Mouse (Mus musculus): ENCODE results near the gene Wfikkn1. TPM values are rescaled to one million over a fixed set of nuclear protein-coding genes. Genes with fewer than 3 reads are reported as not detected.

Wfikkn1 gene
- total and polyA plus RNA-seq, 3 experiments, result 0.19 to 0.53 TPM; not detected in 1

GRCm38 (mm10) chr17:25841117-25841880, 39.4 kb downstream of the Wfikkn1 start, which contains the start of gene Gm20683:
Gm20683 (minus strand) TSS chr17:25841763.
- Histone ChIP-seq H3K27me3 (ENCODE audit: control insufficient read depth in 1 of 2, insufficient read depth in 2 of 2, low read length in 2 of 2) (no peaks in the 10 kb centered on the region), H3K9me3 (replicated peaks; ENCODE audit: insufficient read depth, low read length) (no peaks in the 10 kb centered on the region), H3K79me2 (ENCODE audit: control insufficient read depth, insufficient read depth, low read length, poor library complexity) (peaks cover 11% of the 10 kb centered on the region), H3K9ac (ENCODE audit: control insufficient read depth, low read depth, low read length, poor library complexity, severe bottlenecking) (no peak within 1 kb of the TSS), H3K4me1 (ENCODE audit: control insufficient read depth in 1 of 2, insufficient read depth in 2 of 2, low read length in 2 of 2) (peaks cover 3 to 15% of the 10 kb centered on the region in 2 experiments; a peak in 3 of 4 replicates), H3K4me3 (ENCODE audit: control insufficient read depth in 1 of 2, insufficient read depth in 1 of 2, low read depth in 2 of 2, low read length in 2 of 2) (no peak within 1 kb of the TSS), H3K36me3 (ENCODE audit: control insufficient read depth in 1 of 2, insufficient read depth in 2 of 2, low read length in 2 of 2) (peaks cover 0 to 3% of the 10 kb centered on the region in 2 experiments; a peak in 2 of 4 replicates), H3K27ac (ENCODE audit: control insufficient read depth, low read depth, low read length) (no peak within 1 kb of the TSS)
- TF ChIP-seq EP300 (IDR thresholded peaks at IDR 0.05; ENCODE audit: low read depth in 1 of 2, low read length in 2 of 2), result no peak
- 0 out of 2 replicates have a peak, but pooled peaks have one; percentile 54 for TF ChIP-seq POLR2AphosphoS5 (IDR thresholded peaks at IDR 0.05; ENCODE audit: borderline replicate concordance, low read depth, low read length)
- no peak for DNase-seq (ENCODE audit: low read depth, low spot score)

GRCm38 (mm10) chr17:25840519-25840918, 40.1 kb downstream of the Wfikkn1 start:
- Histone ChIP-seq H3K9ac (ENCODE audit: control insufficient read depth, low read depth, low read length, poor library complexity, severe bottlenecking) (no peak overlapping the region), H3K36me3 (ENCODE audit: control insufficient read depth in 1 of 2, insufficient read depth in 2 of 2, low read length in 2 of 2) (peaks cover 0 to 3% of the 10 kb centered on the region in 2 experiments; a peak in 2 of 4 replicates), H3K9me3 (replicated peaks; ENCODE audit: insufficient read depth, low read length) (no peaks in the 10 kb centered on the region), H3K79me2 (ENCODE audit: control insufficient read depth, insufficient read depth, low read length, poor library complexity) (peaks cover 11% of the 10 kb centered on the region), H3K4me1 (ENCODE audit: control insufficient read depth in 1 of 2, insufficient read depth in 2 of 2, low read length in 2 of 2) (peaks cover 3 to 15% of the 10 kb centered on the region in 2 experiments; a peak in 3 of 4 replicates), H3K27ac (ENCODE audit: control insufficient read depth, low read depth, low read length) (no peak overlapping the region), H3K27me3 (ENCODE audit: control insufficient read depth in 1 of 2, insufficient read depth in 2 of 2, low read length in 2 of 2) (no peaks in the 10 kb centered on the region), H3K4me3 (ENCODE audit: control insufficient read depth in 1 of 2, insufficient read depth in 1 of 2, low read depth in 2 of 2, low read length in 2 of 2) (no peak overlapping the region)
- no peak for TF ChIP-seq E2F4 (IDR thresholded peaks at IDR 0.05; ENCODE audit: borderline replicate concordance, low read depth, low read length)
- no peak for TF ChIP-seq EP300 (IDR thresholded peaks at IDR 0.05; ENCODE audit: low read depth in 1 of 2, low read length in 2 of 2)
- no peak for TF ChIP-seq MYB (IDR thresholded peaks at IDR 0.05; ENCODE audit: low read depth, low read length)
- TF ChIP-seq MAX (IDR thresholded peaks at IDR 0.05; ENCODE audit: low read length), result no peak
- no peak for TF ChIP-seq ETS1 (IDR thresholded peaks at IDR 0.05; ENCODE audit: low read depth, low read length)
- TF ChIP-seq SIN3A (IDR thresholded peaks at IDR 0.05; ENCODE audit: low read length), result no peak
- TF ChIP-seq POLR2AphosphoS5 (IDR thresholded peaks at IDR 0.05; ENCODE audit: borderline replicate concordance, low read depth, low read length), result no peak
- TF ChIP-seq NELFE (IDR thresholded peaks at IDR 0.05; ENCODE audit: low read depth, low read length), result no peak
- DNase-seq (ENCODE audit: low read depth, low spot score), result no peak

- no peak overlapping the region for H3K4me3 ChIP-seq (ENCODE audit: control insufficient read depth in 1 of 2, insufficient read depth in 1 of 2, low read depth in 2 of 2, low read length in 2 of 2)
- no peak for DNase-seq (ENCODE audit: low read depth, low spot score)
- no peak overlapping the region for H3K9ac ChIP-seq (ENCODE audit: control insufficient read depth, low read depth, low read length, poor library complexity, severe bottlenecking)
- H3K4me1 ChIP-seq (ENCODE audit: control insufficient read depth in 1 of 2, insufficient read depth in 2 of 2, low read length in 2 of 2), result peaks cover 3 to 10% of the 10 kb centered on the region in 2 experiments; a peak in 2 of 4 replicates
- H3K27ac ChIP-seq (ENCODE audit: control insufficient read depth, low read depth, low read length), result no peak overlapping the region
- H3K36me3 ChIP-seq (ENCODE audit: control insufficient read depth in 1 of 2, insufficient read depth in 2 of 2, low read length in 2 of 2), result no peaks in the 10 kb centered on the region; a peak in 1 of 4 replicates
- TF ChIP-seq USF2 (IDR thresholded peaks at IDR 0.05; ENCODE audit: borderline replicate concordance in 1 of 2, insufficient read depth in 1 of 2, low read depth in 1 of 2, low read length in 2 of 2) (no peak), POLR2A (IDR thresholded peaks at IDR 0.05; ENCODE audit: control insufficient read depth in 1 of 2, insufficient read depth in 1 of 2, low read depth in 1 of 2, low read length in 2 of 2, poor library complexity in 1 of 2) (0 out of 4 replicates have a peak, but pooled peaks of 1 of the 2 experiments have one; percentile 13)
- H3K27me3 ChIP-seq (ENCODE audit: control insufficient read depth in 1 of 2, insufficient read depth in 2 of 2, low read length in 2 of 2), result no peaks in the 10 kb centered on the region
- no peaks in the 10 kb centered on the region for H3K9me3 ChIP-seq (replicated peaks; ENCODE audit: insufficient read depth, low read length)
- peaks cover 12% of the 10 kb centered on the region for H3K79me2 ChIP-seq (ENCODE audit: control insufficient read depth, insufficient read depth, low read length, poor library complexity)
Observed at GRCm38 (mm10) chr17:25839455-25840235, 41.0 kb downstream of the Wfikkn1 start.
